Mouse (Mus musculus) CH12.LX (cell line): ENCODE data around the gene Stk39. TPM values are rescaled to one million over a fixed set of nuclear protein-coding genes. Genes with fewer than 3 reads are reported as not detected.

Experiments used
- DNase-seq: peaks from one replicate; pipeline ENCODE4 v3.0.0-alpha.2; 2013; ENCODE audit errors: extremely low read depth
- H3K27ac ChIP-seq: 2 replicates; pipeline ENCODE4 v1.5.1; 2012; ENCODE audit warnings: low read depth, mild to moderate bottlenecking, control low read depth, moderate library complexity; ENCODE audit not compliant: insufficient read depth
- H3K27me3 ChIP-seq: replicated peaks from 2 replicates; pipeline ENCODE3; 2012; ENCODE audit warnings: inconsistent platforms
- H3K36me3 ChIP-seq, 2 experiments: replicated peaks in 1 of 2; 2 replicates each; pipeline versions ENCODE3 to v1.6.1; 2012; ENCODE audit warnings: inconsistent platforms in 1 of 2, low read length in 1 of 2, mild to moderate bottlenecking in 1 of 2, mixed read lengths in 1 of 2, moderate library complexity in 1 of 2; ENCODE audit not compliant: control insufficient read depth in 1 of 2, insufficient read depth in 1 of 2
- H3K4me1 ChIP-seq, 2 experiments: 2 replicates each; pipeline ENCODE4 v1.6.1; 2012; ENCODE audit warnings: inconsistent platforms in 1 of 2, moderate library complexity in 1 of 2; ENCODE audit not compliant: insufficient read depth in 2 of 2, control insufficient read depth in 1 of 2
- H3K4me2 ChIP-seq: 2 replicates; pipeline ENCODE4 v1.6.1; 2012; ENCODE audit warnings: low read depth, mild to moderate bottlenecking, control low read depth; ENCODE audit not compliant: poor library complexity, insufficient read depth, severe bottlenecking
- H3K4me3 ChIP-seq, 3 experiments: fragments of 150-350 bp in 1 of 3; sonication (generic) in 1 of 3; replicated peaks in 1 of 3; 2 replicates each; pipeline versions ENCODE3 to v1.5.1; 2011 to 2012; ENCODE audit warnings: low read depth in 2 of 3, low read length in 2 of 3, mild to moderate bottlenecking in 2 of 3, moderate library complexity in 2 of 3, control low read depth in 1 of 3, improper control_type of control experiment in 1 of 3, inconsistent platforms in 1 of 3, mixed read lengths in 1 of 3; ENCODE audit not compliant: poor library complexity in 1 of 3
- H3K79me2 ChIP-seq: replicated peaks from 2 replicates; pipeline ENCODE4 v1.6.1; 2012; ENCODE audit warnings: mild to moderate bottlenecking, moderate library complexity; ENCODE audit not compliant: control insufficient read depth, poor library complexity, insufficient read depth, severe bottlenecking; ENCODE audit errors: extremely low read depth
- H3K9ac ChIP-seq: 2 replicates; pipeline ENCODE4 v1.6.1; 2012; ENCODE audit warnings: low read depth, mild to moderate bottlenecking, control low read depth, moderate library complexity; ENCODE audit not compliant: insufficient read depth
- H3K9me3 ChIP-seq: replicated peaks from 2 replicates; pipeline ENCODE3; 2012; ENCODE audit warnings: low read length, inconsistent platforms, mixed read lengths
- CHD2 ChIP-seq: IDR thresholded peaks from 2 replicates; pipeline ENCODE4 v1.6.1; 2011; ENCODE audit warnings: low read length, improper control_type of control experiment
- CTCF ChIP-seq, 2 experiments: IDR thresholded peaks in 1 of 2; conservative IDR thresholded peaks in 1 of 2; 2 replicates each; pipeline ENCODE4 v1.5.1; 2011 to 2012; ENCODE audit warnings: low read depth in 2 of 2, low read length in 2 of 2, improper control_type of control experiment in 1 of 2, inconsistent platforms in 1 of 2, mild to moderate bottlenecking in 1 of 2, moderate library complexity in 1 of 2
- E2F4 ChIP-seq: IDR thresholded peaks from 2 replicates; pipeline ENCODE4 v1.6.1; 2011; ENCODE audit warnings: low read depth, low read length, improper control_type of control experiment; ENCODE audit not compliant: insufficient replicate concordance
- ETS1 ChIP-seq: conservative IDR thresholded peaks from 2 replicates; pipeline ENCODE4 v1.6.1; 2012; ENCODE audit warnings: low read depth, mild to moderate bottlenecking, inconsistent platforms, low read length, improper control_type of control experiment, moderate library complexity
- GABPA ChIP-seq: IDR thresholded peaks from 2 replicates; pipeline ENCODE4 v1.6.1; 2012; ENCODE audit warnings: low read depth, low read length, improper control_type of control experiment, inconsistent platforms; ENCODE audit not compliant: insufficient replicate concordance
- JUN ChIP-seq: IDR thresholded peaks from 2 replicates; pipeline ENCODE4 v1.6.1; 2011; ENCODE audit warnings: low read depth, mild to moderate bottlenecking, low read length, improper control_type of control experiment, moderate library complexity; ENCODE audit not compliant: insufficient read depth
- KAT2A ChIP-seq: IDR thresholded peaks from 2 replicates; pipeline ENCODE4 v1.6.1; 2012; ENCODE audit warnings: low read length, improper control_type of control experiment, inconsistent platforms; ENCODE audit not compliant: insufficient replicate concordance
- MAFK ChIP-seq: IDR thresholded peaks from 2 replicates; pipeline ENCODE4 v1.6.1; 2011; ENCODE audit warnings: low read length, improper control_type of control experiment; ENCODE audit not compliant: insufficient replicate concordance
- MAX ChIP-seq: IDR thresholded peaks from 2 replicates; pipeline ENCODE4 v1.6.1; 2011; ENCODE audit warnings: low read length, improper control_type of control experiment
- MEF2A ChIP-seq: IDR thresholded peaks from 2 replicates; pipeline ENCODE4 v1.6.1; 2014; ENCODE audit warnings: low read depth, mild to moderate bottlenecking, inconsistent platforms, low read length, improper control_type of control experiment, borderline replicate concordance
- POLR2AphosphoS2 ChIP-seq: IDR thresholded peaks from 2 replicates; pipeline ENCODE4 v1.6.1; 2011; ENCODE audit warnings: low read depth, low read length, improper control_type of control experiment
- RCOR1 ChIP-seq: conservative IDR thresholded peaks from 2 replicates; pipeline ENCODE4 v1.6.1; 2012; ENCODE audit warnings: low read depth, mild to moderate bottlenecking, inconsistent platforms, low read length, improper control_type of control experiment
- SMC3 ChIP-seq: IDR thresholded peaks from 2 replicates; pipeline ENCODE4 v1.6.1; 2011; ENCODE audit warnings: low read depth, low read length, improper control_type of control experiment
- TBP ChIP-seq: conservative IDR thresholded peaks from 2 replicates; pipeline ENCODE4 v1.6.1; 2011; ENCODE audit warnings: low read depth, low read length, improper control_type of control experiment
- UBTF ChIP-seq: IDR thresholded peaks from 2 replicates; pipeline ENCODE4 v1.6.1; 2012; ENCODE audit warnings: low read depth, mild to moderate bottlenecking, inconsistent platforms, low read length, improper control_type of control experiment, moderate library complexity
- USF1 ChIP-seq: IDR thresholded peaks from 2 replicates; pipeline ENCODE4 v1.6.1; 2014; ENCODE audit warnings: low read depth, mild to moderate bottlenecking, inconsistent platforms, low read length, improper control_type of control experiment
- dilution Hi-C: fragments of 300-500 bp; cut with MboI; formaldehyde crosslinking; loops from 2 replicates; pipeline ENCODE4 v1.14.3; 2020; ENCODE audit warnings: low sequenced_read_pairs; ENCODE audit not compliant: extremely low pct_unique_long_range_greater_than_20kb, extremely low pct_ligation_motif_present
- in situ Hi-C: fragments of 300-500 bp; cut with MboI; formaldehyde crosslinking; loops from 3 replicates; pipeline ENCODE4 v1.14.3; 2019; ENCODE audit warnings: low sequenced_read_pairs, low pct_ligation_motif_present, low pct_unique_long_range_greater_than_20kb, mixed read lengths
- polyA plus RNA-seq: library from polyadenylated mRNA; unstranded; fragments of >175 nt; gene quantifications from 2 replicates; pipeline ENCODE4 v1.2.1, GENCODE M21; 2012; ENCODE audit warnings: low read depth; ENCODE audit not compliant: insufficient read length
- total RNA-seq, 2 experiments: library from RNA; depleted of rRNA; stranded (reverse); fragments of 300-350 nt in 1 of 2; fragments of >200 nt in 1 of 2; gene quantifications; 2 replicates each; pipeline ENCODE4 v1.2.3; 2012 to 2014

The Stk39 gene
- total RNA-seq (2012; rRNA removed) (not detected in 2 replicates), total RNA-seq (2014; rRNA removed) (not detected in 2 replicates), polyA plus RNA-seq (not detected in 2 replicates)

- H3K4me2 ChIP-seq, result no peak within 1 kb of the TSS
- no peak within 1 kb of the TSS for H3K9ac ChIP-seq
- H3K36me3 ChIP-seq, result no peaks in the 10 kb centered on the region
- H3K4me3 ChIP-seq, result no peak within 1 kb of the TSS
- no peak within 1 kb of the TSS for H3K27ac ChIP-seq
- H3K27me3 ChIP-seq, result no peaks in the 10 kb centered on the region
- no peaks in the 10 kb centered on the region for H3K79me2 ChIP-seq
- DNase-seq, result no peak
- TF ChIP-seq RCOR1, result no peak
- no peak for TF ChIP-seq POLR2AphosphoS2
- TF ChIP-seq GABPA, result no peak
- TF ChIP-seq CHD2, result no peak
- TF ChIP-seq MAFK, result no peak
- no peak for TF ChIP-seq MEF2A
- no peak for TF ChIP-seq TBP
- TF ChIP-seq USF1, result no peak
- in situ Hi-C loops (no loop called here), dilution Hi-C loops (no loop called here)
- no peaks in the 10 kb centered on the region for H3K4me1 ChIP-seq
- H3K9me3 ChIP-seq, result peaks cover 68% of the 10 kb centered on the region
These were observed at the start of gene Stk39 for GRCm38 (mm10) chr2:68471759-68472550. Stk39 (minus strand) TSS chr2:68472268.

GRCm38 (mm10) chr2:68515409-68515808, 43.3 kb upstream of the Stk39 start:
- H3K36me3 ChIP-seq, result no peaks in the 10 kb centered on the region
- dilution Hi-C loops, result no loop called here

More at GRCm38 (mm10) chr2:68515409-68515808, 43.3 kb upstream of the Stk39 start:
- TF ChIP-seq RCOR1 (no peak), MEF2A (no peak), UBTF (no peak), MAX (no peak), JUN (no peak), GABPA (no peak), CTCF (conservative IDR thresholded peaks at IDR 0.05 in 1 of 2, IDR thresholded peaks at IDR 0.05 in 1 of 2; ENCODE audit: low read depth in 2 of 2, low read length in 2 of 2) (no peak), E2F4 (no peak), ETS1 (no peak), KAT2A (no peak), SMC3 (no peak)
- no peak overlapping the region for H3K4me2 ChIP-seq
- no peaks in the 10 kb centered on the region for H3K4me1 ChIP-seq
- no peak for DNase-seq
- no peak overlapping the region for H3K4me3 ChIP-seq
- H3K27ac ChIP-seq, result no peak overlapping the region
- H3K9me3 ChIP-seq, result peaks cover 33% of the 10 kb centered on the region
- in situ Hi-C loops, result no loop called here
- H3K9ac ChIP-seq, result no peak overlapping the region
- H3K79me2 ChIP-seq, result no peaks in the 10 kb centered on the region
- H3K27me3 ChIP-seq, result no peaks in the 10 kb centered on the region
